8 mouse cellular contexts compared by ENCODE assay signal in genomic region chr2:116075902-116076301, GRCm38 (mm10). TPM values are rescaled to one million over a fixed set of nuclear protein-coding genes. Genes with fewer than 3 reads are reported as not detected.
DNase-seq lines count a peak whose midpoint lies in the region; ATAC-seq lines count a peak whose summit lies in the region.

No protein-coding gene starts in this region.

- peak overlapping the region; percentile 46 for H3K9ac ChIP-seq in forebrain, embryonic 12.5 days
- H3K9ac ChIP-seq in hindbrain, embryonic 16.5 days (ENCODE audit: low read depth, low read length): peak overlapping the region; percentile 60
- H3K9ac ChIP-seq in liver, embryonic 13.5 days: no peak overlapping the region; the same call in 1 of the 2 replicates
- H3K9ac ChIP-seq in neural tube, embryonic 13.5 days: peak overlapping the region; percentile 56

- H3K9me3 ChIP-seq in forebrain, embryonic 12.5 days: 0 out of 2 replicates have a peak, but pooled peaks cover under 1% of the 10 kb centered on the region
- no peaks in the 10 kb centered on the region for H3K9me3 ChIP-seq in hindbrain, embryonic 16.5 days (ENCODE audit: control insufficient read depth, low read length)
- H3K9me3 ChIP-seq in liver, embryonic 13.5 days (replicated peaks): no peaks in the 10 kb centered on the region
- 0 out of 2 replicates have a peak, but pooled peaks cover under 1% of the 10 kb centered on the region for H3K9me3 ChIP-seq in neural tube, embryonic 13.5 days

- H3K4me1 ChIP-seq in forebrain, embryonic 12.5 days: peaks cover 38% of the 10 kb centered on the region
- peaks cover 8% of the 10 kb centered on the region for H3K4me1 ChIP-seq in hindbrain, embryonic 16.5 days (ENCODE audit: control insufficient read depth, insufficient read depth, low read depth, low read length)
- 0 out of 2 replicates have a peak, but pooled peaks cover 5% of the 10 kb centered on the region for H3K4me1 ChIP-seq in liver, embryonic 13.5 days (replicated peaks)
- peaks cover 48% of the 10 kb centered on the region for H3K4me1 ChIP-seq in neural tube, embryonic 13.5 days (replicated peaks)

- H3K36me3 ChIP-seq in forebrain, embryonic 12.5 days (replicated peaks): no peaks in the 10 kb centered on the region
- no peaks in the 10 kb centered on the region for H3K36me3 ChIP-seq in hindbrain, embryonic 16.5 days (ENCODE audit: control insufficient read depth, insufficient read depth, low read length)
- no peaks in the 10 kb centered on the region for H3K36me3 ChIP-seq in liver, embryonic 13.5 days
- H3K36me3 ChIP-seq in neural tube, embryonic 13.5 days: no peaks in the 10 kb centered on the region

- H3K27ac ChIP-seq in forebrain, embryonic 12.5 days: peak overlapping the region; percentile 67
- H3K27ac ChIP-seq in hindbrain, embryonic 16.5 days (ENCODE audit: low read depth, low read length): peak overlapping the region; percentile 55
- no peak overlapping the region for H3K27ac ChIP-seq in liver, embryonic 13.5 days
- H3K27ac ChIP-seq in neural tube, embryonic 13.5 days (replicated peaks): peak overlapping the region; percentile 23; the same call in 1 of the 2 replicates

- peak; percentile 75 for DNase-seq in MN1 (ENCODE audit: low spot score)
- peak; percentile 90 for DNase-seq in adrenal gland, adult 2 months
- DNase-seq in liver, embryonic 13.5 days: no peak
- DNase-seq in B cell, adult 2 months: no peak
- no peak for DNase-seq in layer of hippocampus, adult 9-11 months

- H3K4me3 ChIP-seq in forebrain, embryonic 12.5 days (replicated peaks): peak overlapping the region; percentile 39
- peak overlapping the region; percentile 42 for H3K4me3 ChIP-seq in hindbrain, embryonic 16.5 days (ENCODE audit: low read length)
- peak overlapping the region; percentile 44 for H3K4me3 ChIP-seq in liver, embryonic 13.5 days (replicated peaks)
- H3K4me3 ChIP-seq in neural tube, embryonic 13.5 days: peak overlapping the region; percentile 42

- peak; percentile 69 for ATAC-seq in forebrain, embryonic 12.5 days (ENCODE audit: low FRiP score)
- ATAC-seq in hindbrain, embryonic 16.5 days: peak; percentile 69
- ATAC-seq in liver, embryonic 13.5 days (ENCODE audit: low read depth): no peak
- peak; percentile 69 for ATAC-seq in neural tube, embryonic 13.5 days (ENCODE audit: low read depth)

- peaks cover 41% of the 10 kb centered on the region for H3K27me3 ChIP-seq in forebrain, embryonic 12.5 days
- H3K27me3 ChIP-seq in hindbrain, embryonic 16.5 days (replicated peaks; ENCODE audit: control insufficient read depth, insufficient read depth, low read length): no peaks in the 10 kb centered on the region; the same call in 1 of the 2 replicates
- peaks cover 70% of the 10 kb centered on the region for H3K27me3 ChIP-seq in liver, embryonic 13.5 days
- peaks cover 30% of the 10 kb centered on the region; the same call in 1 of the 2 replicates for H3K27me3 ChIP-seq in neural tube, embryonic 13.5 days

- WGBS in forebrain, embryonic 12.5 days: under 1% methylated on average over 23 of the region's 23 CpGs
- WGBS in hindbrain, embryonic 16.5 days: under 1% methylated on average over 23 of the region's 23 CpGs
- WGBS in liver, embryonic 13.5 days (ENCODE audit: insufficient replicate concordance): under 1% methylated on average over 23 of the region's 23 CpGs
- under 1% methylated on average over 23 of the region's 23 CpGs for WGBS in neural tube, embryonic 13.5 days

- peak overlapping the region; percentile 69 for H3K4me2 ChIP-seq in forebrain, embryonic 12.5 days
- peak overlapping the region; percentile 82 for H3K4me2 ChIP-seq in hindbrain, embryonic 16.5 days (ENCODE audit: low read length)
- H3K4me2 ChIP-seq in liver, embryonic 13.5 days: peak overlapping the region; percentile 59
- peak overlapping the region; percentile 84 for H3K4me2 ChIP-seq in neural tube, embryonic 13.5 days

RNA-seq across cellular contexts. Expression of gene Meis2, which starts 10.3 kb away (rescaled TPM):
- total RNA-seq in adrenal gland, adult 2 months (2021): 100 to 1,000 TPM; 211 to 303 TPM
- polyA plus RNA-seq in adrenal gland, adult 2 months (2012; rRNA removed): 85.4 and 124 TPM in 2 replicates
- polyA plus RNA-seq in forebrain, embryonic 12.5 days (2016; fragmentation: Nextera tagmentation; extraction: Ambion mirVana): 104 and 111 TPM in 2 replicates
- polyA plus RNA-seq in hindbrain, embryonic 16.5 days (2015; fragmentation: Nextera tagmentation; extraction: Ambion mirVana): 128 and 131 TPM in 2 replicates
- polyA plus RNA-seq in liver, embryonic 13.5 days (2015; fragmentation: Nextera tagmentation; extraction: Ambion mirVana): 2.1 and 2.6 TPM in 2 replicates
- polyA plus RNA-seq in neural tube, embryonic 13.5 days (2015; fragmentation: Nextera tagmentation; extraction: Ambion mirVana): 92.0 and 98.7 TPM in 2 replicates

Comparison
In these comparisons a context has a peak if more than half of its experiments do, and no peak if none do; other contexts are left out.
1. DNase-seq: peak in MN1 (single experiment) and adrenal gland, adult 2 months (single experiment); none in liver, embryonic 13.5 days (single experiment), B cell, adult 2 months (0 of 2) and layer of hippocampus, adult 9-11 months (single experiment).
2. RNA of gene Meis2, which starts 10.3 kb away (polyA plus RNA-seq): 128 to 131 TPM in hindbrain, embryonic 16.5 days, 85.4 to 124 TPM in adrenal gland, adult 2 months, 104 to 111 TPM in forebrain, embryonic 12.5 days and 92.0 to 98.7 TPM in neural tube, embryonic 13.5 days; 2.1 to 2.6 TPM in liver, embryonic 13.5 days; every median in the first group is over 10 times any median in the second.
3. Peak in every context shown above with its lines, with median percentiles within 50 percentile points of each other: H3K4me2 ChIP-seq and H3K4me3 ChIP-seq.